Mouse (Mus musculus) spleen, adult 12 weeks (tissue): ENCODE results near the gene Sufu.

Source experiments
- DNase-seq: peaks from one replicate; pipeline ENCODE4 v3.0.0; 2022; ENCODE audit warnings: low spot score

The Sufu gene

DNA sequence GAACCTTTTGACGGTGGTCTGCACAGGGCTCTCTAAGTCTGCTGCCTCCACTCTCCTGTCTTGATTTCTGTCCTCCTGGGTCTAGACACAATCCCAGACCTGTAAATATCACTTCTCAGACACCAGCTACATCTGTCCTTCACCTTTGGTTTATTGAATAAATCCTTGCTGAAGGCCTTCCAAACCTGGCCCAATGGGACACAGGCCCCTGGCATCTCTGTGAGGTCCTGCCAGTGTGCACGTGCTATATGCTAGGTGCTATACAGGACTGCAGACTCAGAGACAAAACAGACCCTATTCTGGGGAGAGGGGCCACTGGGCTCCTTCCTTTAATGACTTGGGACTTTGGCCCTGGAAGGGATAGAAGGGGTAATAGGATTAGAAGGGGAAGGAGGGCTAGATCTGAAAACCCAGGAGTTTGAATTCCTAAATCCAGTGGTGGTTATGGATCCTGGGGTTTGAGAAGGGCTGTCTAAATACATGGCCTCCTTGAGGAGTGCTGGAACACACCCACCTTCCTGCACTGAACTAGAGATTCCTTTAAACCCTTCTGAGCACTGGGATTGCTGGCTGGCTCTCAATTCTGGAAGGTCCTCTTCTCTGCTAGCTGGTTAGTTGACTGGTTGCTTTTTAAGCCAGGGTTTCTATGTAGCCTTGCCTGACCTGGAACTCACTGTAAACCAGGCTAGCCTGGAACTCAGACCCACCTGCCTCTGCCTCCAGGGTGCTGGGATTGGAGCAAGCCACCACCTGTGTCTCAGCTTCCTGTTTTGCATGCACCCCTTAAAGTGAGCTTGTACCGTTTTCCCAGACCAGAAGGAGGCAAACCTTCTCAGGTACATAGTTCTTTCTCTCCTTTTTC is 120.2 kb downstream of the Sufu start:
- DNase-seq, result no peak

- DNase-seq, result no peak
Observed at GRCm38 (mm10) chr19:46517529-46518351, 121.0 kb downstream of the Sufu start.

GRCm38 (mm10) chr19:46518352-46518787 is 121.7 kb downstream of the Sufu start:
- no peak for DNase-seq

GRCm38 (mm10) chr19:46518828-46519621 is 122.3 kb downstream of the Sufu start:
- DNase-seq, result no peak

DNA sequence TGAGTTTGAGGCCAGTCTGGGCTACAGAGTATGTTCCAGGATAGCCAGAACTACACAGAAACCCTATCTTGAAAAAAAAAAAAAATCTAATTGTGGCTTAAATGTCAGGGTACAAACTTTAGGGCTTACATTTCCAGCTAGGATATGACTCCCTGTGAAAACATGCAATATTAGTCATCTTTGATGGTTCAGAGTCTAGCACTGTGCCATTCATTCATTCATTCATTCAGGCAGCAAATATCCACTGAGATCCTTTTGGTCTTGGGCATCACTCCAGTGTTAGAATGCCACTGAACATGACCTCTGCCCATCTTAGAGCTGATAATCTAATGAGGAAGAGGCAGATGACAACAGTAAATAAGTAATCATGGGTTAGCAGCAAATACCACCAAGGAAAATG is 125.0 kb downstream of the Sufu start:
- DNase-seq, result no peak

DNA sequence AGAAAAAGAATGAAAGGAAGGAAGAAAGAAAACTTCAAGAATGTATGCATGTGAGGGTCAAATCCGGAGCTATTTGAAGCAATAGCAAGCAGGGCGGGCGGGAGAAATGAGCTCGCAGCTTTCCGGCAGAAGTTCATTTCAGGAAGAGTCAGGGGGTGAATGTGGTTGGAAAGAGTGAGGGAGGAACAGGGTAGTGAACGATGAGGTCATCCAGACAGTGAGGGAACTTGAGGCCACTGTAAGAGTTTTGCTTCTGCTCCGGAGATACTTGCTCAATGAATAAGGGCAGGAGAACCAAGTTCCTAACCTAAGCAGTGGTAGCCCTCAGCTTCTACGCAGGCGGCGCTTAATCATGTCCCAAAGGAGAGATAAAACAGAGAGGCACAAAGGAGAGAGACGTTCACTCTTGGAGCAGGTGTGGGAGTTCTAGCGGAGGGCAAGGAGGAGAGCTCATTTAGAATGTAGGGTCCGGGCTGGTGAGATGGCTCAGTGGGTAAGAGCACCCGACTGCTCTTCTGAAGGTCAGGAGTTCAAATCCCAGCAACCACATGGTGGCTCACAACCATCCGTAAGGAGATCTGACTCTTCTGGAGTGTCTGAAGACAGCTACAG is 125.8 kb downstream of the Sufu start:
- no peak for DNase-seq

DNA sequence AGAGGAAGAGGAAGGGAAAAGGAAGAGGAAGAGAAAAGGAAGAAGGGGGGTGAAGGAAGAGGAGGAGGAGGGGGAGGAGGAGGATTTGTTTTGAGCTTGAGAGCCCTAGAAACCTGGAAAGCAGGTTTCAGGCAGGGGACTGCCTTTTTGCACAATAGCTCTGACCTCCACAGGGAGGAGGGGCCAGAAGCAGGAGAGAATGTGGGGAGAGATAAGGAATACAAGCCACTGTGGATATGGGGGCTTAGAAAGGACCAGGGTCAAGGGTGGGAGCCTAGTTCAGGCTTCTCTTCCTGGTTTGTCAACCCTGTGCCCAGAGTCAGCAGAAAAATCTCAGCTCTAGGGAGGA is 126.4 kb downstream of the Sufu start:
- DNase-seq, result no peak

GRCm38 (mm10) chr19:46523480-46524151 is 126.9 kb downstream of the Sufu start:
- DNase-seq, result no peak

- DNase-seq, result no peak
Observed at GRCm38 (mm10) chr19:46524152-46524544, 127.5 kb downstream of the Sufu start.

- DNase-seq, result no peak
Observed at GRCm38 (mm10) chr19:46524601-46525321, 128.1 kb downstream of the Sufu start.

- DNase-seq, result no peak
Observed at GRCm38 (mm10) chr19:46525691-46526631, 129.3 kb downstream of the Sufu start.

DNA sequence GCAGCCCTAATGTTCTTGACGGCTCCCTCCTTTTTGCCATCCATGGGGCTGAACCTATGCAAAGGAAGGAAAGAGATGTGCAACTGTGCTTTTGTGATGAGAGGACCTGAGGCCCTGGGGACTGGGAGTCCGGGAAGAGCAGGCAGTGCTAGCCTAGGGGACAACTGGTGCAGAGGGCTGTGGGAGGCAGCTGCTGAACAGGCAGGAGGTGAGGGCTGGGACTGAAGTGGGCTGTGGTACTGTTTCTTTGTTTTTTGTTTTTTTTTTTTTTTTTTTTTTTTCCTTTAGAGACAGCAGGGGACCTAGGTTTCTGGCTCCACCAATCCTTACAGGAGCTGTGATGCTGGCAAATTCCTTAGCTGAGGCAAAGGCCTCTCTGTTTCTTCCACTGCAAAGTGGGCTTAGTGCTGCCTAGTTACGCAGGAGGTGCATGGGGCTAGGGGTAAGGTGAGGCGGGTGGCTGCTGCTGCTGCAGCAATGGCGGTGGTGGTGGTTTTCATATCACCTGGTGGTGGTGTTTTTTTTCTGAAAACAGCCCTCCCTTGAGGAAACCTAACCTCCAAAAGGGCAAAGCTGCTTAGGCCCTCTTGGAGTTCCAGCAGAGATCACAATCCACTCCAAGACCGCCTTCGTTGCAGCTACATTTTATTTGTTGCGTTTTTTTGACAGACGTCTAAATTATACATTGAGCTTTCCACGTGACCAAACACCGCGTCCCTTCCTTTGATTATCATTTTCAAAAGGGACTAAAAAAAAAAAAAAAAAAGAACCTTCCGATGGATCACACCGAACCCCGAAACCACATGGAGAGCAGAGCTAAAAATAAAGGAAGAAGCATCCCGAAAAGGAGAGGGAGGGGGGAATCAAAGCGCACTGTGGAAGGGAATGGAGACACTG is 131.2 kb downstream of the Sufu start:
- DNase-seq, result no peak

DNA sequence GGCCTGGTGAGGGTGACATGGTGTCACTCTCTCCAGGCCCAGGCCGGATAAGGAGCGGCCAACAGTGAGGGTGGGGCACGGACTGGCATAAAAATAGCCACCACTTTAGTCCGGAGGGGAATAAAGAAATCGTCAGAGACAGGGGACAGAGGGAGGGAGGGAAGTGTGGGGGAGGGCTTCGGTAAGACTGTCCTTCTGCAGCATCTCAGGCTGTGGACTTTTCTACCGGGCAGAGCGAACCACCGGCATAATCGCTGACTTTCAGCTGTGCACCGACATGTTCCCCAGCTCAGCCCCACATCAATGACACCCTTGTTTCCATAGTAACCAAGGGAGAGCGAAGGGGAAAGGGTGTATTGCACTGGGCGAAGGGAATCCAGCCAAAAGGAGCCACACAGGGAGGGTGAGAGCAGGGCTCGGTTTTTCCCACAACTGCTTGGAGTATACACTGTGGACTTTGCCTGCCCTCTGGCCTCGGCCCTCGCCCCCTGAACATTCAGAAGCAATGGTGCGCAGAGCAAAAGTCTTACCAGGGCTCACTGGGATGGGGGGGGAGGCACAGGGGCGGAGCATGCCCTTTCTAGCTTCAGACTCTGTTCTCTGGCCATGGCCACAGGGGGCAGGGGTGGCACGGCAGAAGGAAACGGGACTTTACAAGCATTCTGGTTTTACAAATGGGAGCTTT is 132.0 kb downstream of the Sufu start:
- no peak for DNase-seq

GRCm38 (mm10) chr19:46529601-46530448 is 133.1 kb downstream of the Sufu start:
- no peak for DNase-seq

DNA sequence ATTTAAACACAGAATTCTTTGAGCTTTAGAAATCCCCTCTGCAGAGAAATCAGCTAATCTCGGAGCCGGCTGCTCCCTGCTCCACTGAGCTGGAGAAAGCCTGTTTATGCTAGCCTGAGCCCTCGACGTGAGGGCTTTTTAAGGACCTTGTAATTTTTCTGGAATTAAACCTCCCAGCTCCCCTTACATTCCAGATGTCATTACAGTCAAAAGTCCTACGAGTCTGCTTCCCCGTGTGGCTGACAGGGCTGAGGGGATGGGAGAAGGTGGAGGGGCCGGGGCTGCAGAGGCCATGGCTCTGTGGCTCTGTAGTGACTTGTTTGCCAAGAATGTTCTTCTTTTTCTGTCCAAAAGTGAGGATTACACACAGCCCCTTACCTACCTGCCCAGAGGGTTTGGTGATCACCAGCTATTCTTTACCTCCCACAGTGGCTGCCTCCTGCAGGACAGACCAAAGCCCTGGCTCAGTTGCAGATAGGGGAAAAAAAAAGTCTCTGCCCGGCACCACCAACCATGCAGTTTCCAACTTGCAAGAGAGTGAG is 133.8 kb downstream of the Sufu start:
- DNase-seq, result no peak
